Mouse (Mus musculus) left cerebral cortex, adult 11 months (tissue): Measurements from ENCODE around the gene Ncbp3.

Source experiments
- DNase-seq: peaks from one replicate; pipeline ENCODE4 v3.0.0; 2022; ENCODE audit warnings: low spot score

Gene Ncbp3

GRCm38 (mm10) chr11:73030821-73031498 lies 16.6 kb upstream of the Ncbp3 start:
- peak; percentile 85 for DNase-seq

- DNase-seq, result no peak
Observed at GRCm38 (mm10) chr11:73031536-73031935, 16.0 kb upstream of the Ncbp3 start.

GRCm38 (mm10) chr11:73036077-73036476 lies 11.5 kb upstream of the Ncbp3 start:
- no peak for DNase-seq

- DNase-seq, result no peak
Observed at GRCm38 (mm10) chr11:73036889-73037288, 10.7 kb upstream of the Ncbp3 start.

GRCm38 (mm10) chr11:73037691-73038090 lies 9.9 kb upstream of the Ncbp3 start:
- no peak for DNase-seq

GRCm38 (mm10) chr11:73039102-73039799 lies 8.3 kb upstream of the Ncbp3 start:
- no peak for DNase-seq

- no peak for DNase-seq
Observed at GRCm38 (mm10) chr11:73044229-73044755, 3.3 kb upstream of the Ncbp3 start.

- DNase-seq, result no peak
Observed at GRCm38 (mm10) chr11:73044789-73045188, 2.8 kb upstream of the Ncbp3 start.

GRCm38 (mm10) chr11:73048030-73048876 lies 670 bp downstream of the Ncbp3 start:
- DNase-seq, result no peak

- peak; percentile 59 for DNase-seq
Observed at GRCm38 (mm10) chr11:73049335-73049734, 1.8 kb downstream of the Ncbp3 start.

- DNase-seq, result no peak
Observed at GRCm38 (mm10) chr11:73052795-73053194, 5.2 kb downstream of the Ncbp3 start.

GRCm38 (mm10) chr11:73057701-73058100 lies 10.1 kb downstream of the Ncbp3 start:
- DNase-seq, result no peak

- DNase-seq, result no peak
Observed at GRCm38 (mm10) chr11:73059630-73060029, 12.0 kb downstream of the Ncbp3 start.

GRCm38 (mm10) chr11:73061413-73061812 lies 13.8 kb downstream of the Ncbp3 start:
- no peak for DNase-seq

- no peak for DNase-seq
Observed at GRCm38 (mm10) chr11:73071839-73072238, 24.3 kb downstream of the Ncbp3 start.

GRCm38 (mm10) chr11:73076295-73076694 lies 28.7 kb downstream of the Ncbp3 start:
- no peak for DNase-seq

- DNase-seq, result no peak
Observed at GRCm38 (mm10) chr11:73076733-73077132, 29.1 kb downstream of the Ncbp3 start.

GRCm38 (mm10) chr11:73077211-73077720 lies 29.7 kb downstream of the Ncbp3 start:
- DNase-seq, result no peak

GRCm38 (mm10) chr11:73078615-73079014 lies 31.0 kb downstream of the Ncbp3 start:
- no peak for DNase-seq

- no peak for DNase-seq
Observed at GRCm38 (mm10) chr11:73080306-73080705, 32.7 kb downstream of the Ncbp3 start.

- no peak for DNase-seq
Observed at GRCm38 (mm10) chr11:73084303-73084702, 36.7 kb downstream of the Ncbp3 start.

- DNase-seq, result no peak
Observed at GRCm38 (mm10) chr11:73084804-73085231, 37.2 kb downstream of the Ncbp3 start.
